Mouse (Mus musculus) splenic B cell, adult 2 months (primary cell): Measurements from ENCODE around the gene Pigv.
A peak's percentile ranks its signal among the peaks of the same experiment; 100 is the strongest.
"Not testable (repeated sequence)": the region's sequence is repeated elsewhere in the genome, so short reads cannot be mapped to it uniquely, and the experiment has no call there.

ENCODE experiments used
- DNase-seq: peaks from one replicate; pipeline ENCODE4 v3.0.0-alpha.2; 2011; ENCODE audit warnings: low read depth, low spot score
- H3K27me3 ChIP-seq: 2 replicates; pipeline ENCODE4 v1.6.1; 2012; ENCODE audit warnings: mild to moderate bottlenecking, low read length, moderate library complexity, mixed read lengths; ENCODE audit not compliant: control insufficient read depth, poor library complexity, insufficient read depth, severe bottlenecking
- H3K36me3 ChIP-seq: 2 replicates; pipeline ENCODE4 v1.6.1; 2012; ENCODE audit warnings: mild to moderate bottlenecking, low read length, moderate library complexity, mixed read lengths; ENCODE audit not compliant: control insufficient read depth, poor library complexity, insufficient read depth, severe bottlenecking

Pigv gene

GRCm38 (mm10) chr4:133662421-133662820, 10.0 kb downstream of the Pigv start:
- Histone ChIP-seq H3K27me3 (no peaks in the 10 kb centered on the region), H3K36me3 (no peaks in the 10 kb centered on the region)
- DNase-seq, result no peak

DNA sequence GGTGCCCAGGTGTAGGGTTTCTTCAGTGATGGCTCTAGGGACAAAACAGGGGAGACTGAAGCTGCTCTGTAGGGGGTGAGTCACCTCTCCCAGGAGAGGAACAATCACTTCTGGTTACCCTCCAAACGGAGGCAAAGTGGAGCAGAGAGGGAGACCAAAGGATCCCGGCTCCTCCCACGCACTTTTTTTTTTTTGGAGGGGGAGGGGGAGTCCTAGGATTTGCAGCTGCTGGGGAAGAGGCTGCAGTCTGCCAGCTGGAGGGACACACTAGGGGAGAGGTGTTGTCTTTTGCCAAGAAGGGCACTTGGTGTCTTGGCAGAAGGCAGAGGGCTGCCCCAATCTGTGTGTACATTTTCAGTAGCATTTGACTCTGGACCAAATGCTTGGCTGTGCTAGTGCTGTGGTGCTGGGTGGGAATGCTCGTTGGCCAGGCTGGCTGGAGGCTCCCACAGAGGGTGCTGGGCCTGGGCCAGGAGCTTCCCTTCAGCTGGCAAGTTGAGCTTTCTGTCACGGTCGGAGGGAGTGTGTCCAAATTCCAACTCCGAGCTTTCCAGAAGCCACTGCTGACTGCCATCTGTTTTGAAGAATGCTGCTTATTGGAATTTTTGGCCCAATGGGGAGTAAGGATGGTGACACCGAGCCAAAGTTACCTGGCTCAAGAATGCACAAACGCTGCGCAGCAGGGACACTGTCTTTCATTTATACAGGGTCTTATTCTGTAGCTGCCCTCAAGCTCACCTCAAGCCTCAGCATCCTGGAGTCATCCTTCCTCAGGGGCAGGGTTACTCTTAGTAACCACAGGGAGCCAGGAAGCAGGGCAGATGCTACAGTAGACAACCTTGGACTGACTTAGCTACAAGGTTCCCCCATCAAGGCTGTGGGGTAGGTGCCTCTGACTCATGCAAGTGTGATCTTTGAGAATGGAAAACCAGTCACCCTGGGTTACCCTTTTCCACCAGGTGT, 12.0 kb downstream of the Pigv start:
- no peaks in the 10 kb centered on the region for H3K36me3 ChIP-seq
- DNase-seq, result peak; percentile 39
- H3K27me3 ChIP-seq, result no peaks in the 10 kb centered on the region

DNA sequence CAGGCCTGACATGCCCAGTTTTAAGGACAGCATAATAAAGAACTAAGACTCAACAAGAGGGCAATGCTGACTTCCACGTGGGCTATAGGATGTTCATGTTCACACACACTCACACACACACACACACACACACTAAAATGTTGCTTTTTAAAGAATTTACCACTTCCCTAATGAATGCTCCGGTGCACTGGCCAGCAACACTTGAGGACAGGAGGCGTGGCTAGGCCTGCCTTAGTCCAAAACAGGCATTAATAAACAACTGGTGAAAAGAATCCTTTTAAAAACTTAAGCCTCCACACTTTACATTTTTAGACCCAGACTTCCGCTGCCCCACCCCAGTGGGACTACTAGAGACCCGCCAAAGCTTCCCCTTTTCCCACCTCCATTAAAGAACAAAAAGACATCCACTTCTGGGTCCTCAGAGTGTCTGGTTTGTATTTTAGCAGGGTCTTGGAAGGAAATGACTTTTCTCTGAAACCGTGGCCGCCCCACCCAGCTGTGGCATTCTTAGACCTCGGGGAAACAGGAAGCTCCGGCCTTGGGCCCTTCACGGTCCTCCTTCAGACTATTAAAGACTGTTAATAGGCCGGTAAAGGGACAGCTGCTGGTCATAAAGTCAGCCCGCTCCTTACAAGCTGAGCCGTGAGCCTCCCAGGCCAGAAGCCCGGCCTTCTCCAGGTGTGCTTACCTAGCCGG, 12.8 kb downstream of the Pigv start:
- no peaks in the 10 kb centered on the region for H3K36me3 ChIP-seq
- H3K27me3 ChIP-seq, result no peaks in the 10 kb centered on the region
- peak; percentile 81 for DNase-seq

DNA sequence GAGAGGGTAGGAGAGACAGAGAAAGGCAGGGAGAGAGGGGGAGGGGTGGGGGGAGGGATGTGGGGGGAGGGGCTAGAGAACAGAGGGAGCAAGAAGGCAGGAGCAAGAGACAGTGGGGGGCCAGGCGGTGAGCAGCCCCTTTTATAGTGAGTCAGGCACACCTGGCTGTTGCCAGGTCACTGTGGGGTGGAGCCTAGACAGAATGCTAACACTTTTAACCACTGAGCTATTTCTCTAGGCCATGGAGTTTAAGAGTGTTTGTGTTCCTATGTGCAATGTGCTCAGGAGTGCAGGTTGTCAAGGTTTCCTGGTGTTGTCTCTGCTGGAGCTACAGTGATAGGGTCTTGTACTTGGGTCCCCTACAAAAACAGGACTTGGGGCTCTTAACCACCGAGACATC, 13.7 kb downstream of the Pigv start:
- no peaks in the 10 kb centered on the region for H3K27me3 ChIP-seq
- H3K36me3 ChIP-seq, result no peaks in the 10 kb centered on the region
- no peak for DNase-seq

- H3K27me3 ChIP-seq, result no peaks in the 10 kb centered on the region
- no peak for DNase-seq
- no peaks in the 10 kb centered on the region for H3K36me3 ChIP-seq
These were observed 14.5 kb downstream of the Pigv start for GRCm38 (mm10) chr4:133657829-133658458.

DNA sequence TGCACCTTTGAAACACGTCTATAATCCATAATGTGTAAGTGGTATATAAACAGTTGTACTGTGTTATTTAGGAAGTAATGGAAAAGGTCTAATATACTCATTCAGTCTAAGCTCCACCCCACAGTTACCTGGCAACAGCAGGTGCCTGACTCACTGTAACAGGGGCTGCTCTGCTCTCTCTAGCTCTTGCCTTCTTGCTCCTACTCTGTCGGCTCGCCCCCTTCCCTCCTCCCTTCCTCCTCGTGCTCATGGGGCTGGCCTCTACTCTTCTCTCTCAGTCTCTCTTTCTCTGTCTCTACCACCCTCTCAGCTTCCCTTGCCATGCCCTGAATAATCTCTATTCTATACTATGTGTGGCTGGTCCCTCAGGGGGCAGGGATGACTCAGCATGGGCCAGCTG, 15.4 kb downstream of the Pigv start:
- DNase-seq, result no peak
- Histone ChIP-seq H3K27me3 (no peaks in the 10 kb centered on the region), H3K36me3 (no peaks in the 10 kb centered on the region)

DNA sequence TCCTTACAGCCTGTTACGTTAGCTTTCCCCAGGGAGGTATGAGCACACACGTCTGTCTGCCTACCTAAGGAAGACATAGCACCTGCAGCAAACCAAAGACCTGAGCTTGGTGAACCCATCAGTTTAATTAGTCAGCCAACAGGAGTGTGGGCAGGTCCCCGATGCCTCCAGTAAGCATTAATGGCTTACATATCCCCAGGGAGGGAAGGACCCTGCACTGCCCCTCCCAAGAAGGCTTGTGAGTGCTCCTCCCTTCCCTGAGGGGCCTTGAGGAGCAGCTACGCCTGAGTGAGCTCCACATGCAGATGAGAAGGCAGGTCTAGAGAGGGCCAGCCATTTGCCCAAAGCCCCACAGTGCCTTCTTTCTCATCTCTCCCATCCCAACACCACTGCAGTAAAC, 16.2 kb downstream of the Pigv start:
- peak; percentile 49 for DNase-seq
- Histone ChIP-seq H3K36me3 (no peaks in the 10 kb centered on the region), H3K27me3 (no peaks in the 10 kb centered on the region)

DNA sequence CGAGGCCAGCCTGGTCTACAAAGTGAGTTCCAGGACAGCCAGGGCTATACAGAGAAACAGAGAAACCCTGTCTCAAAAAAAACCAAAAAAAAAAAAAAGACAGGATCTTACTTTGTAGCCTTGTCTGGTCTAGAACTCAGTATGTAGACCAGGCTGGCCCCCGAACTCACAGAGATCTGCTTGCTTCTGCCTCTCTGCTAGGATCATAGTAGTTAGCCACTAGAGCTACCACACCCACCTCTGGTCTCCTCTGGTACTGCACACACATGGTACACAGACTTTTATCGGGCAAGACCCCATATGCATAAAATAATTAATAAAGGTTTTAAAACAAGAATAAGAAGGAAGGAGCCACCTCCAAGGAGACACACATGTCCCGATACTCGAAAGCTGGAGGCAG, 18.4 kb downstream of the Pigv start:
- H3K36me3 ChIP-seq, DNase-seq, H3K27me3 ChIP-seq: not testable (repeated sequence)

- Histone ChIP-seq H3K27me3 (no peaks in the 10 kb centered on the region), H3K36me3 (no peaks in the 10 kb centered on the region)
- DNase-seq, result no peak
These were observed 19.7 kb downstream of the Pigv start for GRCm38 (mm10) chr4:133652746-133653145.

DNA sequence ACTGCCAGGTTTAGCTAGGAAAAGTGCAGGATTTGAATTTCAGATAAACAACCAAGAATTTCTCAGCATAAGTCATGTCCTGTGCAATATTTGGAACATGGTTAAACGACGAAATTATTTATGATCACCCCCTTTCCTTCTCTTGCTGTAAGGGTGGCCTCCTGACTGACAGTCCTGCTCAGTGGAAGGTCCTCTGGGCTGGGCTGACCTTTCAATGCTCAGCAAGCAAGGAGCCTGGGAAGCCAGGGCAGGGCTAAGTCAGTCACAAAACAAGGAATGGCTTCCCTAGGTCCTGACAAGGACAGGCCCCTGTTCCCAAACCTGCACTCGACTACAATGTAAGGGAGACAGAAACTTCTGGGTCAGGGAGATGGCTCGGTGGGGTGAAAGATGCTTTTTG, 20.5 kb downstream of the Pigv start:
- Histone ChIP-seq H3K36me3 (no peaks in the 10 kb centered on the region), H3K27me3 (no peaks in the 10 kb centered on the region)
- DNase-seq, result no peak

DNA sequence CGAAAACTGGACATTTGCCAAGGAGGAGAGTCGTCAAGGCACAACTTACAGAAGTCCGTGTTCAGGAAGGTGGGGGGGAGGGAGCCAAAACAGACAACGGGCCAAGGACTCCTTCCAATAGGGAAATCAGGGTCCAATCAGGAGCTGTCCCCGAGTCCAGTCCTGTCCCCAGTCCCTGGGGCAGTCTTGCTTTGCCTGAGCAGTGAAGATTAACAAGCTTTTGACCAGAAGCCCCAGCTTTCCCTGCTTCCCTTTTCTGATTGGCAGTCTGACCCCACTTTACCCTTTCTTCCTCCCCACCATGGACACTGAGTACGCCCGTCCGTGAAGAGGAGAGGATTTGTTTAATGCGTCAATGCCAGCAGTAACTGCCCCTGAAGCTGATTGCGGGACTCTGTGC, 21.0 kb downstream of the Pigv start:
- no peaks in the 10 kb centered on the region for H3K36me3 ChIP-seq
- H3K27me3 ChIP-seq, result no peaks in the 10 kb centered on the region
- no peak for DNase-seq

DNA sequence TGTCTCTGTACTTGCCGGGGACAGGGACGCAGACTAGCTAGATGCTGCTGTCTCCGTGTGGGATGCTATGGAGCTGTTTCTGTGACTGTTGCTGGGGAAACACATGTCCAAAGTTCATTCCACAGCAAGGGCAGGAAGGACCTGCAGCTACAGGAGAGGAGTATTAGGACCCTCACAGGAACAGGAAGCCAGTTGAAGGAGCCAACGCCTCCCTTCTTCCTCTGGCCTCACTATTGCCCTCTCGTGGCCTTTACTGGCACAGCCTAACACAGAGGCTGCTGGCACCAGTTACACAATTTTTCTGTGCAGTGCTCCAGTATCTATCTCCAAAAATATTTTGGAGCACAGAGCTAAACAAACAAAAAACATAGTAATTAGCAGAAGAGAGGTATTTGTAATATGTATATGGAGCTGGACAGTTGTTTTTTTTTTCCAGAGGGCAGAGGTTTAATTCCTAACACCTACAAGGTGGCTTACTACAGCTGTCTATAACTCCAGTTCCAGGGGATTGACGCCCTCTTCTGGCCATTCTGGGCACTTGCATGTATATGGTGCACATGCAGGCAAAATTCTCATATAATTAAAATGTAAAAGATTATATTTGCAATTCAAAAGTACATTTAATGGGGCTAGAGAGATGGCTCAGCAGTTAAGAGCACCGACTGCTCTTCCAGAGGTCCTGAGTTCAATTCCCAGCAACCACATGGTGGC, 22.3 kb downstream of the Pigv start, which contains the start of gene Zdhhc18:
Zdhhc18 (minus strand) TSS at position 166 of the 711 bp plus-strand sequence.
- H3K36me3 ChIP-seq, result no peaks in the 10 kb centered on the region
- DNase-seq, result peak; percentile 90
- H3K27me3 ChIP-seq, result no peaks in the 10 kb centered on the region

GRCm38 (mm10) chr4:133649464-133649863, 23.0 kb downstream of the Pigv start:
- H3K27me3 ChIP-seq, H3K36me3 ChIP-seq, DNase-seq: not testable (repeated sequence)

DNA sequence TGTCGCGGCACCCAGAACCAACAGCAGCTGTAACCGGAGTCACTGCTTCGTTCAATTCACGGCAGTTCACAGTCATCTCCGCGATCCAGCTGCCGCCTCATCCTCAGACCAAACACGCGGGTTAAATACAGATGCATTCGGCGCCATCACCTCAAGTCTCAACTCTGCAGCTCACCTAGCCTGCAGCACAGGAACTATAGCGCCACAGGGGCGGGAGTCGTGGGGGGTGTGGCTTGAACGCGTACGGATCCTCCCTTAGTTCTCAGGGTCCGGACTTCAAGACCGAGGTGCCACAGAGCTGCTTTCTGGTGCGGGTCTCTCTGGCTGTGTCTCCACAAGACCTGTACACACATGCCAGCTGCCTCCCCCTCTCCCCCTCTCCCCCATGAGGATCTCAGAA, 26.8 kb downstream of the Pigv start:
- H3K36me3 ChIP-seq, result no peaks in the 10 kb centered on the region
- H3K27me3 ChIP-seq, result no peaks in the 10 kb centered on the region
- DNase-seq, result no peak
